Mouse (Mus musculus) erythroblast, embryonic 14.5 days (primary cell): ENCODE data around the gene Slc35f5. TPM values are rescaled to one million over a fixed set of nuclear protein-coding genes. Genes with fewer than 3 reads are reported as not detected.

Experiments used
- H3K27me3 ChIP-seq: 2 replicates; pipeline ENCODE4 v1.6.1; 2012; ENCODE audit warnings: inconsistent platforms; ENCODE audit not compliant: control insufficient read depth
- H3K36me3 ChIP-seq: 2 replicates; pipeline ENCODE4 v1.6.1; 2012; ENCODE audit warnings: mild to moderate bottlenecking, inconsistent platforms; ENCODE audit not compliant: control insufficient read depth
- H3K4me1 ChIP-seq: 2 replicates; pipeline ENCODE4 v1.6.1; 2012; ENCODE audit warnings: inconsistent platforms; ENCODE audit not compliant: control insufficient read depth
- H3K4me3 ChIP-seq: replicated peaks from 2 replicates; pipeline ENCODE3; 2012; ENCODE audit warnings: moderate library complexity, mild to moderate bottlenecking, inconsistent platforms
- H3K9me3 ChIP-seq: 2 replicates; pipeline ENCODE4 v1.6.1; 2012; ENCODE audit warnings: low read length, inconsistent platforms, mixed read lengths; ENCODE audit not compliant: control insufficient read depth
- GATA1 ChIP-seq: IDR thresholded peaks from 2 replicates; pipeline ENCODE4 v1.6.1; 2012; ENCODE audit warnings: low read length, inconsistent platforms, mixed read lengths
- TAL1 ChIP-seq: IDR thresholded peaks from 3 replicates; pipeline ENCODE4 v1.6.1; 2012; ENCODE audit warnings: low read length, inconsistent platforms, mixed read lengths
- polyA plus RNA-seq: library from polyadenylated mRNA; stranded (reverse); fragments of >175 nt; gene quantifications from 2 replicates; pipeline ENCODE4 v1.2.3, GENCODE M21; 2012

Gene Slc35f5
- polyA plus RNA-seq, 1 experiment, result not detected

GRCm38 (mm10) chr1:125607087-125607803 is 46.9 kb downstream of the Slc35f5 start:
- Histone ChIP-seq H3K27me3 (no peaks in the 10 kb centered on the region), H3K36me3 (no peaks in the 10 kb centered on the region), H3K4me3 (no peak overlapping the region), H3K9me3 (no peaks in the 10 kb centered on the region), H3K4me1 (no peaks in the 10 kb centered on the region)
- TF ChIP-seq TAL1 (no peak), GATA1 (no peak)

DNA sequence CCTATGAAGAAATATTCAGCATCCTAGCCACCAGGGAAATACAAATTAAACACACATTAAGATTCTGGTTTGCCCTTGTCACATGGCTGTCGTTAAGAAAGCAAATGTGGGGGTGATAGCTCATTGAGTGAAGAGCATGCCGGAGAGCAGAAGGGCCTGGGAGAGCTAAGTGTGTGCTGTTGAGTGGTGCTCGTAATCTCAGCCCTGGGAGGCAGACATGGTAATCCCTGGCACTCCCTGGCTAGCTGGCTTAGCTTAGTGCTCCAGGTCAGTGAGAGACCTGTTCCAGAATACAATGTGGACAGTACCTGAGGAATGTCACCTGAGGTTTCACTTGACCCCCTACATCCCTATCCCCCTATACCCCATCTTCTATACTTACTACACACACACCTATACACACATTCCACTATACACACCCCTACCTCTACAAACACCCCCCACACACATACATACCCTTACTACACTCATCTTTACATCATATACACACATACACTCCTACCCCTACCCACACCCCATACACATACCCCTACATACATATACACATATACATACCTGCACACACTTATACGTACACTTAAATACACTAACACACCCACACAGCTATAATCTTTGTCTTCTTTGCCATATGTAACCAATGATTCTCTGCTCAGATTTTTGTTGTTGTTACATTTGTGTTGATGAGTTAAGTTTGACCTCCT is 64.1 kb downstream of the Slc35f5 start:
- TF ChIP-seq TAL1 (no peak), GATA1 (no peak)
- no peaks in the 10 kb centered on the region for H3K36me3 ChIP-seq

GRCm38 (mm10) chr1:125639501-125640253 is 79.3 kb downstream of the Slc35f5 start:
- no peak for TF ChIP-seq GATA1
- TF ChIP-seq TAL1, result no peak
- Histone ChIP-seq H3K9me3 (no peaks in the 10 kb centered on the region), H3K36me3 (no peaks in the 10 kb centered on the region), H3K4me1 (no peaks in the 10 kb centered on the region), H3K27me3 (no peaks in the 10 kb centered on the region), H3K4me3 (no peak overlapping the region)

More for the DNA sequence above, 64.1 kb downstream of the Slc35f5 start:
- no peaks in the 10 kb centered on the region for H3K27me3 ChIP-seq
- H3K4me1 ChIP-seq, result no peaks in the 10 kb centered on the region
- no peaks in the 10 kb centered on the region for H3K9me3 ChIP-seq
- H3K4me3 ChIP-seq, result no peak overlapping the region

GRCm38 (mm10) chr1:125643643-125644042 is 83.2 kb downstream of the Slc35f5 start:
- Histone ChIP-seq H3K4me1 (no peaks in the 10 kb centered on the region), H3K4me3 (no peak overlapping the region), H3K27me3 (no peaks in the 10 kb centered on the region), H3K36me3 (no peaks in the 10 kb centered on the region), H3K9me3 (no peaks in the 10 kb centered on the region)
- TF ChIP-seq GATA1, result no peak
- TF ChIP-seq TAL1, result no peak

Other genes with a start within 250 kb of the Slc35f5 start
- gene Actr3, start 124.9 kb upstream of the Slc35f5 start, polyA plus RNA-seq, result 3.4 and 3.5 TPM in 2 replicates
- gene Gpr39, start 116.4 kb downstream of the Slc35f5 start, polyA plus RNA-seq, result not detected in 2 replicates